Mouse (Mus musculus) heart, postnatal 25 days (tissue): ENCODE measurements around the gene Sh3bgrl3. TPM values are rescaled to one million over a fixed set of nuclear protein-coding genes. Genes with fewer than 3 reads are reported as not detected.
"Not testable (repeated sequence)": the region's sequence is repeated elsewhere in the genome, so short reads cannot be mapped to it uniquely, and the experiment has no call there.

Source experiments
- DNase-seq: peaks from one replicate; pipeline ENCODE4 v3.0.0; 2022; ENCODE audit warnings: low spot score
- intact Hi-C: fragments of 180-260 bp; cut with DNase I; formaldehyde crosslinking; loops from one replicate; pipeline ENCODE4 v1.15.1; 2025
- total RNA-seq, 2 experiments: library from RNA; stranded (reverse); gene quantifications; 2 replicates each; pipeline ENCODE4 v1.2.3; 2021

Sh3bgrl3 gene
- total RNA-seq = 10 to 100 TPM; 38.8 to 41.8 TPM

- intact Hi-C loops = no loop called here
- DNase-seq = peak; percentile 84
Measured at GRCm38 (mm10) chr4:134128221-134128982, at the start of gene Sh3bgrl3. Gene Sh3bgrl3 (minus strand): TSS chr4:134128789.

DNA sequence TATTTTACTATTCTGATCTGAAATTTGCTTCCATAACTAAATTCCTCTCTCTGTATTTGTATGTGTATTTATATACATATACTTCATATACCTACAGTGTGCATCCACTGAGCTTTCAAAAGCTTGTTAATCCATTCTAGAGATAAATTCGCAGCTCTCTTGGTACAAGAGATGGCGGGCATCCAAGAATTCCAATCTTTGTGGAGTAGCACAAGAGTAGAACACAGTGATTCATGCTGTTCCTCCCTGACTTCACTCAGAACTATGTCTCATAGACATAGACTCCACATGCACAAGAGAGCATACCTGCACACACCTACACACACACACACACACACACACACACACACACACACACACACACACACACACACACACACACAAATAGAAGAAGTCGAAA lies 43.8 kb upstream of the Sh3bgrl3 start:
- no peak for DNase-seq
- intact Hi-C loops = no loop called here

DNA sequence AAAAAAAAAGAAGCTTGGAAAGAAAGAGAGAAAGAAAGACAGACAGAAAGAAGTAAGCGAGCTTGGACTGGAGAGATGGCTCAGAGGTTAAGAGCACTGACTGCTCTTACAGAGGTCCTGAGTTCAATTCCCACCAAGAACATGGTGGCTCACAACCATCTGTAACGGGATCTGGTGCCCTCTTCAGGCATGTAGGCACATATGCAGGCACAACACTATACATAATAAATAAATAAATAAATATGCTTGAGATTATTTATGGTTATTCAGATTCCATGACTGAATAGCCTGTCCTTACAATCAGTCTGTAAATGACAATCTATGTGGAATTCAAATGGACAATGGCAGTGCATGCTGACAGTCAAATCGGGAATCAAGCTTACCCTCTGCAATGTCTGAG lies 38.3 kb upstream of the Sh3bgrl3 start:
- intact Hi-C loops = no loop called here
- DNase-seq = no peak

DNA sequence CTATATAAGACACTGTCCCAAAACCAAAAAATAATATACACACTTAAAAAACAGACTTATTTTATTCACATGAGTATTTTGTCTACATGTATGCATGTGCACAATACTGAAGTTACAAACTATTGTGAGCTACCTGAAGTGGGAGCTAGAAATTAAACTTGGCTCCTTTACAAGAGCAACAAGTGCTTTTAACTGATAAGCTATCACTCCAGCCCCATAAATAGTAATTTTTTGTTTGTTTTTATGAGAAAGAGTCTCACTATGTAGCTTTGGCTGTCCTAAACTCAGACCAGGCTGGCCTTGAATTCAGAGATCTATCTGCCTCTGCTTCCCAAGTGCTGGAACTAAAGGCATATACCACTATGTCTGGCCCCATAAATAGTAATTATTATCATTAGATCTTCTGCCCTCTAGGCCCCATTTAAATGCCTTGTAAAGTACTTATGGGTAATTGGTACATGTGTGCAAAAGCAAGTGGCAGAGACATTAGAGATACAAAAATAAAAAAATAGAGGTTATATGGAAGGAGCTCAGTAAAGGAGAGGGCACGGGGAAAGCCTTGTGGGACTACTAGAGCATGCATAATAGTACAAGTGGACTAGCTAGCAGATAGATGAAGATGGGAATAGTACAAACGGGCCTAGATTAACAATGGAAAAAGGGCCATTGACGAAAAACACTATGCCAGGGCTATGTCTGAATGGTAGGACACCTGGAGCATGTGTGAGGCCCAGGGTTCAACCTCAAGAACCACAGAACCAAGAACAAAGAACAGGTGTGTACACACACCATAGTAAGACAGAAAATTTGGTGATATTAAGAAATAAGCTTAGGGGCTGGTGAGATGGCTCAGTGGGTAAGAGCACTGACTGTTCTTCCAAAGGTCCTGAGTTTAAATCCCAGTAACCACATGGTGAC lies 37.2 kb upstream of the Sh3bgrl3 start:
- intact Hi-C loops = no loop called here
- no peak for DNase-seq

- intact Hi-C loops = no loop called here
- DNase-seq = no peak
Measured at GRCm38 (mm10) chr4:134165024-134165423, 36.4 kb upstream of the Sh3bgrl3 start.

GRCm38 (mm10) chr4:134164591-134164990 lies 36.0 kb upstream of the Sh3bgrl3 start:
- intact Hi-C loops = no loop called here
- DNase-seq = no peak

- peak; percentile 35 for DNase-seq
- intact Hi-C loops = not testable (repeated sequence)
Measured at GRCm38 (mm10) chr4:134160071-134160470, 31.5 kb upstream of the Sh3bgrl3 start.

DNA sequence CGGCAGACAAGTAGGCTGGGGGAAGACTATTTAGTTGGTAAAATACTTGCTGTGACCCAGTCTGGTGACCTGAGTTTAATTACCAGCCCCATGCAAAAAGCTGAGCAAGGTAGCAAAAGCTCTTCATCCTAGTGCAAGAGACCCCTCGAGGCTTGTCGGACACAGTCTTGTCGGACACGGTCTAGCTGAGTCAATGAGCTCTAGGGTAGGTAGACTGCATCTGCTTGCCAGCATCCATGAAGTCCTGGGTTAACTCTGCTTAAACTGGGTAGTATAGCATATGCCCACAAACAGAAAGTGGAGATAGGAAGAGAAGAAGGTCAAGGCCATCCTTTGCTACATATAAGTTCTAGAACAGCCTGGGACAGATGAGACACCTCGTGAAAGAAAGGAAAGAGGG lies 30.2 kb upstream of the Sh3bgrl3 start:
- intact Hi-C loops = no loop called here
- no peak for DNase-seq

DNA sequence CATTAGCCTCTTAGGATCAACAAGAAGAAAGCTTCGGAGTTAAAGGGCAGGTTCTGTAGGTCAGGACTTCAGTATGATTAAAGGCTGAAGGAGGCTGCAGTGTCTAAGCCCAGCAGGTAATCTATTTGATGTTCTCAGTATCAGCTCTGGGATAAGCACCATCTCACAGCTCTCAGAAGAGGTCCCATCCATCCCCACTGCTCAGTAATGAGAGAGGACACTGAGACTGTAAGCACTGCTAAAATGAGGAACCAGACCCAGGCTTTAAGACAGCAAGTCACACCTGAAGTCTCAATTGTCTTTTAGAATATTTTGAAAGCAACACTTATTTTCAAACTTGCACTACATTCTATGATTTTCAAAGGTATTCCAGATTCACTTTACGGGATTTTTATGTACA lies 29.0 kb upstream of the Sh3bgrl3 start:
- DNase-seq = no peak

GRCm38 (mm10) chr4:134156744-134157143 lies 28.2 kb upstream of the Sh3bgrl3 start:
- intact Hi-C loops = no loop called here

More for the DNA sequence above, 29.0 kb upstream of the Sh3bgrl3 start:
- intact Hi-C loops = no loop called here

GRCm38 (mm10) chr4:134155961-134156465 lies 27.4 kb upstream of the Sh3bgrl3 start:
- DNase-seq = no peak
- intact Hi-C loops = no loop called here

More at GRCm38 (mm10) chr4:134156744-134157143, 28.2 kb upstream of the Sh3bgrl3 start:
- no peak for DNase-seq

DNA sequence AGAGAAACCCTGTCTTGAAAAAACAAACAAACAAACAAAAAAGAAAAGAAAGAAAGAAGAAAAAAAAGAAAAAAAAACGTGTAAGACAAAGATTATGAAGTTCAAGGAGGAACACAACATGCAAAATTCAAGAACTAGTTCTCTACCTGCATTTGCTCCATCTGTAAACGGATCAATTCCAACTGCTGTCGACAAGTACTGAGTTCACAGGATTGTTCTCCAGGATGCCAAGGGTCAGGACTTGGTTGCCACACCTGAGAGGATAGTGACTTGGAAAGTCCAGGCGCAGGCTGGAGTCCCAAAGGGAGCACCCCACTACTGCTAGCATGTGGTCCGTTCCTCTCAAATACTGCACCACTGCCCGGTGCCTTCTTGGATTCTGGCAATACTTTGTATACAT lies 26.9 kb upstream of the Sh3bgrl3 start:
- intact Hi-C loops = no loop called here

DNA sequence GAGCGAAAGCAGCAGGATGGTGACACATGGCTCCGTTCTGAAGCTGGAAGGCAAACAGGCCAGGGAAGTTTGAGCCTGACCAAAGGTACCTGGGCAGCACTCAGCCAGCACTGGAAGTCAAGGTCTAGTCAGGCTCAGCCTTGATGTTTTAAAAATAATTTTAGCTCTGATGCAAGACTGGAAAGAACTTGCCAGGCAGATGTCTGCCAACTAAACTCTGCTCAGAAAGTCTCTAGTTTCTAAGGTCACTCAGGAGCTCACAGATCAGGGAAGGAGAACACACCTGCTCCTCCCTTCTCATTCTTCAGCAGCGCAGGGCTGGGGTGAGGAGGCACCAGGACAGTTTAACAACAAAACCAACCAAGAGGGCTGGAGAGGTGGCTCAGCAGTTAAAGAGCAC lies 25.8 kb upstream of the Sh3bgrl3 start:
- no peak for DNase-seq
- intact Hi-C loops = no loop called here

More for the DNA sequence above, 26.9 kb upstream of the Sh3bgrl3 start:
- DNase-seq = no peak

GRCm38 (mm10) chr4:134153656-134154055 lies 25.1 kb upstream of the Sh3bgrl3 start:
- no peak for DNase-seq
- intact Hi-C loops = no loop called here

- DNase-seq = no peak
- intact Hi-C loops = no loop called here
Measured at GRCm38 (mm10) chr4:134152112-134152511, 23.5 kb upstream of the Sh3bgrl3 start.

DNA sequence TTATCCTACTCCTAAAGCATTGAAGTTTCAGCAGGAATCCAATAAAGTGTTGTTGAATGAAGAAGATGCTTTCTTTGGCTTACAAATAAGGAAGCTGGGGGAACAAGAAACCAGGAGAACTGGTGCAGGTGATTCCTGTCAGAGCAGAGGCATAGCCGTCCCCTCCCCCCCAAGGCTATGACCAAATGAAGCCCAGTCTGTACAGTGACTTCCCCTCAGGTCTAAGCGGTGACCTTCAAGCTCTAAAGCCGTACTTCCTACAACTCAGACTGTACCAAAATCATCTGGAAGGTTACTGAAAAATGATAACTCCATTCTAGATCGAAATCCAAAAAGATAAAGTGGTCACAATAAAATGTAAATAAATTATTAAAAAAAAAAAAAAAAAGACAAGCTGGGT lies 20.8 kb upstream of the Sh3bgrl3 start:
- intact Hi-C loops = no loop called here
- no peak for DNase-seq

DNA sequence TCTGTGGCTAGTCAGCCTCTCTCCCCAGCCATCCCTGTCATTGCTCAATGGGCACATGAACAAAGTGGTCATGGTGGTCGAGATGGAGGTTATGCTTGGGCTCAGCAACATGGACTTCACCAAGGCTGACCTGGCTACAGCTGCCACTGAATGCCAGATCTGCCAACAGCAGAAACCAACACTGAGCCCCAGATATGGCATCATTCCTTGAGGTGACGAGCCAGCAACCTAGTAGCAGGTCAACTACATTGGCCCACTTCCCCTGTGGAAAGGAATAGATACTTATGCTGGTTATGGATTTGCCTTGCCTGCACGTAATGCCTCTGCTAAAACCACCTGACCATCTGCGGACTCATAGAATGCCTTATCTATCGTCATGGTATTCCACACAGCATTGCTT lies 15.7 kb upstream of the Sh3bgrl3 start:
- DNase-seq, intact Hi-C loops: not testable (repeated sequence)

DNA sequence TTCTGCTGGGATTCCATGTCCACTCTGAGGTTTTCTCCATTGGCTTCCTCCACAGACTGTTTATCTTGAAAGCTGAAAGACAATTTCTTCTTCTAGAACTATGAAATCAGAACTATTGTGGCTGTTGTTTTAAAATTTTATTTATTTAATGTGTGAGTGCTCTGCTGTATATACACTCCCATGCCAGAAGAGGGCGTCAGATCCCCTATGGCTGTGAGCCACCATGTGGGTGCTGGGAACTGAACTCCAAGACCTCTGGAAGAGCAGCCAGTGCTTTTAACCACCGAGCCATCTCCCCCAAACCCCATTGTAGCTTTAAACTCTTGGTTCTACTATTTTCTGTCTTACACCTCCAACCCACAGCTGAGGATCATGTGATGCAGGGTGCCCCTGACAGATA lies 10.3 kb upstream of the Sh3bgrl3 start:
- DNase-seq = no peak
- intact Hi-C loops = no loop called here

DNA sequence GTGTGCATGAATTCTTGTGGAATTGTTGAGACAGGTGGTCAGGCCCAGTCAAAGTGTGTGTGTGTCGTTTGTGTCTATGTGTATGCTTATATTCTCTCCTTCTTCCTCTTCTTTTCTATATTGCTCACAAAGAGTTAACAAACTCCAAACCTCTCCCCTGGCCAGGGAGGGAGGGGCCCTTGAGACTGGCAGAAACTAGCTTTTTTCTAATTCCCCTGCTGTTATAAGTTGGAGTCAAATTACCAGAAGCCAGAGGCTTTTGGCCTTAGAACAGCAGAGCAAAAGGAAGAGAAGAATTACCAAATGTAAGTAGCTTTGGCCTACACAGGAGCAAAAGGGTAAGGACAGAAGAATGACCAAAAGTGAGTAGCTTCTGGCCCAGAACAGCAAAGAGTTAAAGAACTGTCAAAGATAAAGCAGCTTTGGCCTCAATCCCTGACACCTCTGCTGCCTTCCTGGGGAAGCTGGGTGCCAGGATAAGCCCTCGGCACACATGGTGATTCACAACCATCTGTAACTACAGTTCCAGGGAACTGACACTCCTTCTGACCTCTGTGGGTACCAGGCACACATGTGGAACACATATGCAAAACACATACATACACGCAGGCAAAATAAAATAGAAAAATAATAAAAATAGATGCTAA lies 7.8 kb upstream of the Sh3bgrl3 start:
- no peak for DNase-seq
- intact Hi-C loops = no loop called here

DNA sequence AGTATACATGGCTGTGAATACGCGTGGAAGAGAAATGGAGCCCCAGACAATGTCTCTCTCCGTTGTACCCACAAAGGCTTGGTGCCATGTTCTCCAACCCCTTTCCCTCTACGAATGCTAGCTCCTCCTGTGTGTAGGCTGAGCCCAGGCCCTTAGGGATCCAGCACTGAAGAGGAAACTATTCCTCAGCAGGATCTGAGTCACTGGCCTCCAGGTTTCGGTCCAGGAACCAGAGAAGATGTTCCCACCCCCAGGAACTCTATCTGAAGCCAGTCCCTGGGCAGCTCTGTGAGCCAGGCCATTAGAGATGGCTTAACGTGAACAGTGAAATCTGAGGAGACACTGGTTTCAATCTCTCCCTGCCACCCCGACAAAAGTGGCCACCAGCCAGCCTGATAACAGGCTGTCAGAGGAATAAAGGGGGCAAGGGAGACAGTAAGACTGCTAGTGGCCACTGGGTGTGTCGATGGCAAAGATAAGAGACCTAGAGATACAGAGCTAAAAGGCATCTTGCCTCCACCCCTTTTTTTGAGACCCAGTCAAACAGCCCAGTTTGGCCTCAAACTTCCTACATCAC lies 4.0 kb upstream of the Sh3bgrl3 start:
- intact Hi-C loops = no loop called here

More for the DNA sequence above, 4.0 kb upstream of the Sh3bgrl3 start:
- no peak for DNase-seq
